Mouse (Mus musculus) layer of hippocampus, postnatal 25 days (tissue): Measurements from ENCODE around the gene Vim. TPM values are rescaled to one million over a fixed set of nuclear protein-coding genes. Genes with fewer than 3 reads are reported as not detected.
A peak's percentile ranks its signal among the peaks of the same experiment; 100 is the strongest.
"Not testable (repeated sequence)": the region's sequence is repeated elsewhere in the genome, so short reads cannot be mapped to it uniquely, and the experiment has no call there.

ENCODE experiments used
- DNase-seq, 2 experiments: peaks; one replicate each; pipeline ENCODE4 v3.0.0; 2022; ENCODE audit warnings: mixed read lengths in 2 of 2, low spot score in 1 of 2; ENCODE audit errors: extremely low spot score in 1 of 2
- total RNA-seq, 2 experiments: library from RNA; stranded (reverse); gene quantifications; 2 replicates each; pipeline ENCODE4 v1.2.3; 2021

Gene Vim
- total RNA-seq, 2 experiments from 2014 or later: 57.6 to 62.8 TPM

GRCm38 (mm10) chr2:13559729-13560128 lies 14.0 kb upstream of the Vim start:
- DNase-seq: no peak

DNA sequence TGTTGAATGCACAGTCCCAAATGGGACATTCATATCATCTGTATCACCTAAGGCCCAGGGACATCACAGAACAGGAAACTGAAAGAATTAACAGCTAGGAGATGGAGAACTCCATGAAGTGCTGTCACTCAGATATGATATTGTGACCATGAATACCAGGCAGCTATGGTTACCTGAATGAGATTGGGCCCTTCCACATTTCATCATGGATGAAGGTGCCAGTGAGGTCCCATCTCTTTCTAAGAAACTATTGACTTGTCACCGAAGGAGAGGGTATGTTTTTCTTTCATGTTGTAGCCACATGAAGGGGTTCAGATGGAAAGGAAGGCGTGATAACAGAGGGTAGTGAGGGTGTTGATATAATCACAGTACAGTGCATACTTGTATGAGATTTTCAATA lies 13.3 kb upstream of the Vim start:
- DNase-seq: no peak

DNA sequence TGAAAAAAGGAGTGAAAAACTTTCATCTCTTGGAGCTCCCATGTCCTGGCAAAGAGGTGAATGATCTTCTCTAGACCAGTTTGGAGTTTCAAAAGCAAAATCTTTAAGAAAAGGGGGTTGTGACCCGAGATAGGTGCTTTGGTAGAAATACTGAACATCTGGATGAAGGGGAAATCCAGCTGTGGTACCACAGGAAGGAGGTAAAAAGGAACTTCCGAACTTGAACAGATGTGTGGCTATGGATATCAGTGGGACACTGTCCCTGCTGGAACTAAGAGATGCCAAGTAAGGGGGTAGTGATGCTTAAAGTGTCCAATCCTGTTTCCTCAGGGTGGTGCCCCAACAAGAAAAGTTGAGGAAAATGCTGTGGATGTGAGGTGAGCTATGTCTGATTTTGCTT lies 3.6 kb upstream of the Vim start:
- DNase-seq: no peak

DNA sequence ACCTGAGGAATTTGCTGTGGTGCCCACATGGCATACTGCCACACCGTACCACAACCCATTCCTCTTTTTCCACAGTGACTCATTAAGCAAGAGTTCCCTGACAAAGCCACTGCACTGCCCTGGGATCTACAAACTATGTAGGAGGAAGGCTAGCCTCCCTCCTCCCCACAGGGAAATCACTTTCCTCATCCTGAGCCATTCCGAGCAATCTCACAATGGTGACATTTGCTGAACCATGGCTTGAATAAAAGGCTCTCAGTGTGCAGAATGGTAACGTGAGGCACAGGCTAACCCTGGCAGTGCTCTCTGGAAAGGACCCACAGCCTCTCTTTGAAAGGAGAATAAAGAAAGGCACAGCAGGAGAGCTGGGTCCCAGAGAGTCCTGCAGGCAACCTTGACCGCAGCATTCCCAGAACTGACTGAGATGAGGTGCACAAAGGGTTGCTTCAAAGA lies 1.6 kb upstream of the Vim start:
- no peak for DNase-seq

- DNase-seq: no peak
Observed at GRCm38 (mm10) chr2:13572647-13573407, 900 bp upstream of the Vim start.

DNA sequence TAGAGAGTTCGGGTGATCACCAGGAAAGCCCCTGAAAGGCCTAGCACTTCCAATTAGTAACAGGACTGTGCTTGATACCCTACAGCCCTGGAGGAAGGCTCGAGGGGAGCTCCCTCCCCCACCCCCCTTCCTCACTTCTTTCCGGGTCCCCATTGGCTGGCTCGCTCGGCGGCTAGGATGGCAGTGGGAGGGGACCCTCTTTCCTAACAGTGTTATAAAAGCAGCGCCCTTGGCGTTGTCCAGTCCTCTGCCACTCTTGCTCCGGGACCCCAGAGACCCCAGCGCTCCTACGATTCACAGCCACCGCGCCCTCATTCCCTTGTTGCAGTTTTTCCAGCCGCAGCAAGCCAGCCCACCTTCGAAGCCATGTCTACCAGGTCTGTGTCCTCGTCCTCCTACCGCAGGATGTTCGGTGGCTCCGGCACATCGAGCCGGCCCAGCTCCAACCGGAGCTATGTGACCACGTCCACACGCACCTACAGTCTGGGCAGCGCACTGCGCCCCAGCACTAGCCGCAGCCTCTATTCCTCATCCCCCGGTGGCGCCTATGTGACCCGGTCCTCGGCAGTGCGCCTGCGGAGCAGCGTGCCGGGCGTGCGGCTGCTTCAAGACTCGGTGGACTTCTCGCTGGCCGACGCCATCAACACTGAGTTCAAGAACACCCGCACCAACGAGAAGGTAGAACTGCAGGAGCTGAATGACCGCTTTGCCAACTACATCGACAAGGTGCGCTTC lies 506 bp downstream of the Vim start:
- DNase-seq: peak; percentile 15 to 23

GRCm38 (mm10) chr2:13574801-13575150 lies 1.0 kb downstream of the Vim start:
- DNase-seq: no peak

GRCm38 (mm10) chr2:13575287-13575801 lies 1.6 kb downstream of the Vim start:
- peak; percentile 40 to 81 for DNase-seq

DNA sequence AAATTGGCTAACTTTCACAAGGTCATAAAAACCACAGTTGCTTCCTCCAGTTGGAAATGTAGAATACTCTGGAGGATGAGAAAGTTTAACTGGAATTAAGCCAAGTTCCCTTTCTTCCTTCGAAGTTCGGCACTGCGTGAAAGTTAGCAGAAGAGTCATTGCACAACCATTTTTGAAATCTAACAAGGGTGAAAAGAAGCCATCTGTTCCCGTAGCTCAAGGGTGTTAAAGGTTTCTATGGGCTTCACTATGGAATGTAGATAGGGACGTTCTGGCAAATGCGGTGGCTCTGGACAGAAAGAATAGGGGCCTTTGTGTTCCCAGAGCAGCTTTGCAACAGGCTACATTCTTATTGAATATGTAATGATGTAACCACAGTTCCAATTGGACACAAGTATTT lies 2.2 kb downstream of the Vim start:
- no peak for DNase-seq

DNA sequence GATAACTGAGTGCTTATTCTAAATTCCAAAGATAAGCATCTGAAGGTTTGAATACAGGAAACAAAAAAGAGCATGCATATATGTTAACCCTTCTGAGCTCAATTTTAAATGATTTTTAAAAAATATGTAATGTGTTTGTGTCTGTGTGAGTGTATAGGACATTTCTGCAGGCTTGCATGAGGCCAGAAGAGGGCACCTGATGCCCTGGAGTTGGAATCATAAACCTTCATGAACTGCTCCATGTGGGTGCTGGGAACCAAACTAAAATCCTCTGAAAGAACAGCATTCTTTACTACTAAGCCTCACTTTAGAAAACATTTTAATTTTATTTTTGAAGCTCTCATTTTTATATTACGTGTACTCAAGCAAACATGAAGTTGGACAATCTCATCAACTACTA lies 3.7 kb downstream of the Vim start:
- no peak for DNase-seq

GRCm38 (mm10) chr2:13578473-13579152 lies 4.9 kb downstream of the Vim start:
- DNase-seq: no peak

DNA sequence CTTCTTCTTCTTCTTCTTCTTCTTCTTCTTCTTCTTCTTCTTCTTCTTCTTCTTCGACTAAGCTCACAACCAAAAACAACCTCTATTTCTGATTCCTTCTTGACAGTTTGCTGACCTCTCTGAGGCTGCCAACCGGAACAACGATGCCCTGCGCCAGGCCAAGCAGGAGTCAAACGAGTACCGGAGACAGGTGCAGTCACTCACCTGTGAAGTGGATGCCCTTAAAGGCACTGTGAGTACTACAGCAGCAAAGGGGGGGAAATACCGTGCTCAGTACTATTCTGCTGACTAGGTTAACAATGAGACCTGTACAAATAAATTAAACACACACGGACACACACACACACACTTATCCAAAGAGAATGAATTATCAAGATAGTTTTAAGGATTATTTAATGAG lies 5.6 kb downstream of the Vim start:
- DNase-seq: no peak

- DNase-seq: no peak
Observed at GRCm38 (mm10) chr2:13579991-13580390, 6.3 kb downstream of the Vim start.

DNA sequence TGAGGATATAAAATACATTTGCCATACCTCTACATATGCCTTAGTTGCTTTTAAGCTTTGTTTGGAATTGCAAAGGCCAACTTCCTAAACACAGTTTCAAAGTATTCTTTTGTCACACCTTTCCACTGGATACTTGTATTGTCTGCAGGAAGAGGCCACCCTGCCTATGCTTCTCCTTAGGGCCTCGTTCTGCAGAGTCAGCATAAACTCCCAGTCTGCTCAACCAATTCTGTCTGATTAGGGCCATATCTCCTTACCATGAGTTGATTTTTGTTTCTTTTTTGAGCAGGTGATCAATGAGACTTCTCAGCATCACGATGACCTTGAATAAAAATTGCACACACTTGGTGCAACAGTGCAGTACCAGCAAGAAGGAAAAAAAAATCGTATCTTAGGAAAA lies 8.5 kb downstream of the Vim start:
- DNase-seq: no peak

- DNase-seq: not testable (repeated sequence)
Observed at GRCm38 (mm10) chr2:13583746-13584145, 10.0 kb downstream of the Vim start.

DNA sequence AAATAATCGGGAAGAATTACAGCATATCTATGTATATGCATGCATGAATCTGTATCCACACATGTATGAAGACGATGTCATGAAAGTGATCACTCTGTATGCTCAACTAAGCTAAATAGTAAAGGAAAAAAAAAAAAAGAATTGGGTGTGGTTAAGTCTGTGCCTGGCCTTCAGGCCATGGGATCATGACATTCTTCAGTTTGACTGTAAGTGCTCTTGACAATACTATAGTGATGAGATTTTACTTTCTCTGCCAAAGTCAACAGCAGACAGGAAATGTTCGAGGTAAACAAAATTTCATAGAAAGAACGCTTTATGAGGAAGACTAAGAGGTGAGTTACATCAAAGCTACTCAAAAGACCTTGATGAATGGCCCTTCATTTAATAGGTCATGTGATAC lies 19.6 kb downstream of the Vim start:
- no peak for DNase-seq

GRCm38 (mm10) chr2:13596965-13597656 lies 23.4 kb downstream of the Vim start:
- no peak for DNase-seq

GRCm38 (mm10) chr2:13598166-13598565 lies 24.4 kb downstream of the Vim start:
- no peak for DNase-seq

- DNase-seq: no peak
Observed at GRCm38 (mm10) chr2:13603093-13603492, 29.4 kb downstream of the Vim start.

GRCm38 (mm10) chr2:13603636-13604035 lies 29.9 kb downstream of the Vim start:
- DNase-seq: not testable (repeated sequence)
